Mouse (Mus musculus): ENCODE measurements around the gene Zswim4.

Gene Zswim4

DNA sequence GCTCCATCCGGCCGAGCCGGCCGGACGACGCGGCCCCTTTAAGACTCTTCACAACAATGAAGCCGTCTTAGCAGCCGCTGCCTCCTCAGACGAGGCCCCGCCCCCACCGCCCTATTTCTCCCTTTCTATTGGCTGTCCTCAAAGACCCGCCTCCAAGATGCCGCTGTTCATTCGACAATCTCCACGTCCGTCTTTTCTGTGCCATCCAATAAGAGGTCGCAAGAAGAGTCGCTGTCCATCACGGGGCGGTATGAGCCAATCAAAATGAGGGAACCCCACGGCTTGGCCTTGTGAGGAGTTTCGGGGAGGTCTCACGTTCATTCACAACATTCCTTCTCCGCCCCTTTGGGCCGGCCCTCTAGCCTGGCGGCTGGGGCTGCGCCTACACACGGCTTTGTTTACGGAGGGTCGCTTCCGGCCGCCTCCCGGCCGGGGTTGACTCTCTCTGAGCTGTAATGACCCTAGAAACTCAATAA lies at the start of gene Zswim4:
Gene Zswim4 (minus strand): TSS at position 58 of the 476 bp plus-strand sequence.
- DNase-seq (ENCODE audit: low spot score) = peak; percentile 99

GRCm38 (mm10) chr8:84285665-84286064 lies 48.8 kb upstream of the Zswim4 start:
- DNase-seq (ENCODE audit: low spot score) = peak; percentile 58

GRCm38 (mm10) chr8:84284608-84285063 lies 47.8 kb upstream of the Zswim4 start:
- peak; percentile 64 for DNase-seq (ENCODE audit: low spot score)

- no peak for DNase-seq (ENCODE audit: low spot score)
These were observed 43.9 kb upstream of the Zswim4 start for GRCm38 (mm10) chr8:84280777-84281176.

DNA sequence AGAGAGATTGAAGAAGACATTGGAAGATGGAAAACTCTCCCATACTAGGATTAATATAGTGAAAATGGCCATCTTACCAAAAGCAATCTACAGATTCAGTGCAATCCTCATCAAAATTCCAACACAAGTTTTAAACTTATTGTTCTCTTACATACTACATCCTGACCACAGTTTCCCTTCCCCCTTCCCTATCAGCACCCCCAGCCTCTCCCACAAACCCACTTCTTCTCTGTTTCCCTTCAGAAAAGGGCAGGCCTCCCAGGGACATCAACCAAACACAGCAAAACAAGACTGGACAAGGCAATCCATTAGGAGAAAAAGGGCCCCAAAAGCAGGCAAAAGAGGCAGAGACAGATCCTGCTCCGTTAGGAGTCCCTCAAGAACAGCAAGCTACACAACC lies 39.6 kb upstream of the Zswim4 start:
- no peak for DNase-seq (ENCODE audit: low spot score)

- DNase-seq (ENCODE audit: low spot score) = no peak
These were observed 37.1 kb upstream of the Zswim4 start for GRCm38 (mm10) chr8:84273968-84274367.

DNA sequence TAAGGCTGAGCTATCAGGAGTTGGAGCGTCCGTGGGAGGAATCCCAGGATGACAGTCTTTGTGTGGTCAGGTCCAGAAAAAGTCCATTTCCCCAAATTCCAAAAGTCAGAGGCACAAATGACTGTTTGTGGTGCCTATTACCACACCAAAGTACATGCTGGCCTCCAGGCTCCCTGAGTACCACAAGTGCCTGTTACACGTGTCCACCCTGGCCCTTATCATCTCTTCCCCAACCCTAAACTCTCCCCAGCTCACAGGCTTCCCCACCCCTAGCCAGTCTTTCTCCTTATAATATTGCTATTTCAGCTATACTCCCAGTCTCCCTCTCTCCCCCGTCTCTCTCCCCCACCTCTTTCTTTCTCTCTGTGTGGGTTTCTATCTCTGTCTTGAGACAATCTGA lies 35.4 kb upstream of the Zswim4 start:
- DNase-seq (ENCODE audit: low spot score) = no peak

DNA sequence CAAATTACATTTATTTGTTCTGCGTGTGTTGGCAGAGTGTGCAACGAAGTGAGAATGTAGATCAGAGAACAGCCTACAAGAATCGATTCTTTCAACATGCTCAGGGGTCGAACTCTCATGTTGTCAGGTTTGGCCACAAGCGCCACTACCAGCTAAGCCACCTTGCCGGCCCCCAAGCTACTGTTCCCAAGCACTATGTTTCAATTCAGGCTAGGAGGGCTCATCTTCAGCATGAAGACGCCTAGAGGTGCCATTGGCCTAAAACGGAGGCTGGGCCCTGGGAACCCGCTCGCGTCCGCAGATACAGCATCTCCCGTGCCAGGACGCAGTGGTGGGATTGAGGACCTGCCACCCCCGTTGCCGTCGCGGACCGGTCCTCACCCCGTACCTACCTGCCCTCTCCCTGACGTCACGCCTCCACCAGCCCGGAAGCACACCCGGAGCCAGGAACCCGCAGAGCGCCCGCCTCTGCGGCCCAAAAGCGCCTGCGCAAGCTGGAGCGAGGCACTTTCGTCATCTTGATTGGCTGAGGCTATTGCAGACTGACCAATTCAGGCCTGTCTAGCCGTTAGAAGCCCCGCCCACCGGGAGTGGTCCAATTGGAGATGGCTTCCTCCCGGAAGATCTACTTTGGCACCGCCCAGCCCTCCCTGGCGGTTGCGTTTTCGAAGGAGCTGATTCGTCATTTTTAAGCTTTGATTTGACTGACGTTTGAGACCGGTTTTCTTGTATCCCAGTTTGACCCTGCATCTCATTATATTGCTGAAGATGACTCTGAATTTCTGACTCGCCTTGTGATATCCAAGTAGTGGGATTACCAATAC lies 33.3 kb upstream of the Zswim4 start, which contains the start of gene Ccdc130:
Gene Ccdc130 (minus strand): TSS at position 431 of the 824 bp plus-strand sequence.
- peak; percentile 99 for DNase-seq (ENCODE audit: low spot score)

DNA sequence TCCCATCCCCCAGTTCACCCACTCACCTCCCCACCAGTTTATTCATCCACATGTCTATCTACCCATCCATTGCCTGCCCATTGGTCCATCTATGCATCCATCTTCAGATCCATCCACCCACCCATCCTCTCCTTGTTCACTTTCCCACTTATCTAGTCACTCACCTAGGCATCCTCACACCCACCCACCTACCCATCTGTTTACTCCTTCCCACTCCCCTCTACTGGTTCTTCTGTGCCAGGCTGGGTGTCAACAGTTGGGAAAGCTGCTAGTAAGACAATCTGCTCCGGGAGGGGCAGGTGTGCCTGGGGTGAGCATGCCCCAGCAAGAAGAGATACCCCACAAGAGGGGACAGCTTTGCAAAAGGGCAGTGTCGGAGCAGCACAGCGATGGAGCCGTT lies 24.2 kb upstream of the Zswim4 start:
- no peak for DNase-seq (ENCODE audit: low spot score)

- peak; percentile 92 for DNase-seq (ENCODE audit: low spot score)
These were observed 20.2 kb upstream of the Zswim4 start, which contains the start of gene Mri1 for GRCm38 (mm10) chr8:84256822-84257610. Mri1 (minus strand) TSS chr8:84257326.

DNA sequence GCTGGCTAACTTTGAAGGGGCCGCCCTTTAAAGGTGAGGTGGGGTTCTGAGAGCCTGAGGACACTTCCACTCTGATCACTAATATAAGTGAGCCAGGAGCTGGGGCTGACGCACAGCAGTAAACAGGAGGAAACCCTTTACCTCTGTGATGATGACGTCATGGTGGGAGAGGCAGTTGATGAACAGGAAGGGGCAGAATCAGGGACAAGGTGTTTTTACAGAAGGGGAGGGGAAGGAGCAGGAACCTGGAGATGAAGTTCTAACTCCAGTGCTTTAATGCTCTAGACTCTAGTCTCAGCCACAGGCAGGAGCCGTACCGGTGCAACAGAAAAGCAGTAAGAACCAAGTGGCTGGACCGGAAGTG lies 19.6 kb upstream of the Zswim4 start:
- peak; percentile 65 for DNase-seq (ENCODE audit: low spot score)

DNA sequence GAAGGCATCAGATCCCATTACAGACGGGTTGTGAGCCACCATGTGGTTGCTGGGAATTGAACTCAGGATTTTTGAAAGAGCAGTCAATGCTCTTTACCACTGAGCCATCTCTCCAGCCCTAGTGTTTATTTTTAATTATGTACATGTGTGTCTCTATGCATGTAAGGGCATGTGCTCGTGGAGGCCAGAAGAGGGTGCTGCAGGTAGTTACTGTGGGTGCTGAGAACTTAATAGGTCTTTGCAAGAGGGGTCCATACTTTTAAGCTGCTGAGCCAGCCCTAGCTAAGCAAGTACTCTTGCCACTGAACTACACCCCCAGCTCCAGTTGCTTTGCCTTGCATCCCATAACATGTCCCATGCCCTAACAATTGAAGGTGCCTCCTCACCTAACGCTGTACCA lies 19.0 kb upstream of the Zswim4 start:
- no peak for DNase-seq (ENCODE audit: low spot score)

- peak; percentile 98 for DNase-seq (ENCODE audit: low spot score)
These were observed 12.7 kb upstream of the Zswim4 start, which contains the start of gene D8Ertd738e for GRCm38 (mm10) chr8:84249257-84250170. D8Ertd738e (minus strand) TSS chr8:84249719.

GRCm38 (mm10) chr8:84241821-84242220 lies 5.0 kb upstream of the Zswim4 start:
- no peak for DNase-seq (ENCODE audit: low spot score)

DNA sequence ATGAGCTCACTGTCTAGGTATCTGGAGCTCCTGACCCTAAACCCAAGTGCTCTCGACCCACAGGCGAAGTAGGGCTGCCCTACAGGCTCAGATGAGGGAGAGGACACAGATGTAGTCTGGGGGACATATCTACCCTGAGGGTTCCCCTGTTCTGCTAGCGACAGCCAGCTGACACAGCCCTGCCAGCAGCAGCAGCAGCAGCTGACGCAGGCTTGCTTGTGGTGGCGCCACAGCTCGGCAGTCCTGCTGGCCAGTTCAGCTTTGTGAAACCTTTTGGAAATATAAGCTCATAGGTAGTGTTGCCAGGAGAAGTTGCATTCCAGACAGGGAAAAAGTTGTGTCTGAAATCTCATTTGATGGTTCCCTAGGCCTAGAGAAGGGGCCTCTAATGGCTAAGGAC lies 4.3 kb upstream of the Zswim4 start:
- DNase-seq (ENCODE audit: low spot score) = no peak

GRCm38 (mm10) chr8:84237542-84238229 lies 831 bp upstream of the Zswim4 start:
- DNase-seq (ENCODE audit: low spot score) = no peak

DNA sequence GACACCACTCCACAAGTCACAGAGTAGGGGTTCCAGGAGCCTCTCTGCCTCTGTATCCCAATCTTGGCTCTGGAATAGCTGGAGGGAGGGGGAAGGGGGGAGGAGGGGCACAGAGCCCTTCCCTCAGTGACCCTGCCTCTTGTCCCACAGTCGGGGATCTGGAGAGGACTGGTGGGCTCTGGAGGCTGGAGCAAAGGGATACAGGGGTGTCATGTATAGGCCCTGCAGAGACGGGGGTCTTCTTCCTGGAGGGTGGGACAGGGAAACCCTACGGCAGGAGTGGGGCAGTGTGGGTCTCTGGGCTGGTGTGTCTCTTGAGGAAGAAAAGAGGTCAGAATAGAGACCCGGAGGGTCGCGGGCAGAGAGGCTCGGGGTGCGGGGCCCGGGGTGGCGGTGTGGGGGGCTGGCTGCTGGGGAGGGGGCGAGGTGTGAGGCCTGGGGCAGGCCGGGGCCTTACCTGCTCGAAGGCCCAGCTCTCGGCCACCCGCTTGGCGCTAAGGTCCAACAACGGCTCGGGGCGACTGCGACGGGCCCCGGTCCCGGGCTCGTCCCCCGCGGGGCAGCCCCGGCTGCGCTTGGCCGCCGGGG lies 351 bp downstream of the Zswim4 start:
- no peak for DNase-seq (ENCODE audit: low spot score)

- no peak for DNase-seq (ENCODE audit: low spot score)
These were observed 977 bp downstream of the Zswim4 start for GRCm38 (mm10) chr8:84235746-84236409.

DNA sequence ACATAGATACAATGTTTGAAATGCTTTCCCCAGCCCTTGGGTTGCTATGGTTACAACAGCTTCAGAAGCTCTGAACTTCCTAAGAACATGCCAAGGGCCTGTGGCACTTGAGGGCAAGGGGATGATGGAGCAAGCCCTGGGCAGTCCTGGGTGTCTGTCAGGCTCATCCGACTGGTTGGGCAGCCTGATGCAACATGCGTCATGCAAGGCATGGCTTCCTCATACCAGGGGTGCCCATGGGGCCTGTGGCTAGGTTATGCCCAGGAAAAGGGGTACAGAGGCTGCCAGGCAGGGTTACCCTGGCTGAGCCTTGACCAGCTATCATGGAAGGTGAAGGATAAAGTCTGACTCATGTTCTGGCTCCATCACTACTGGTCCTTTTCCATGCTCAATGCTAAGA lies 3.8 kb downstream of the Zswim4 start:
- no peak for DNase-seq (ENCODE audit: low spot score)

DNA sequence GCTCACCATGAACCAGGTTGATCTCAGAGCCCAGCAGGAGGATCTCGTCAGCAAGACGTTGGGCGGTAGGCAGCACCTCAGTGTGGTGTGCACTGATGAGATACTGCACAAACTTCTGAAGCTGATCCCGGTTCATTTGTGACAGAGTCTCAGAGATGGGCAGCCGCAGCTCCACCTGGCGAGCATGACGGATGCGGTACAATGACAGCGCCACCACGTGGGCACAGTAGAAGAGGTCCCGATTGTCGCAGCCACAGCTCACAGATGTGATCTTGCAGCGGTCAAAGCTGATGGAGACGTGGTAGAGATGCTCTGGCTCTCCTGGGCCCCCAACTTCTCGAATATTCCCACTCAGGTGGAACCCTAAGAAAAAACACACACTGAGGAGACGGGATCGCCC lies 6.1 kb downstream of the Zswim4 start:
- peak; percentile 35 for DNase-seq (ENCODE audit: low spot score)
